Mouse (Mus musculus): ENCODE results near the gene H60b.
"Not testable (repeated sequence)": the region's sequence is repeated elsewhere in the genome, so short reads cannot be mapped to it uniquely, and the experiment has no call there.

DNA sequence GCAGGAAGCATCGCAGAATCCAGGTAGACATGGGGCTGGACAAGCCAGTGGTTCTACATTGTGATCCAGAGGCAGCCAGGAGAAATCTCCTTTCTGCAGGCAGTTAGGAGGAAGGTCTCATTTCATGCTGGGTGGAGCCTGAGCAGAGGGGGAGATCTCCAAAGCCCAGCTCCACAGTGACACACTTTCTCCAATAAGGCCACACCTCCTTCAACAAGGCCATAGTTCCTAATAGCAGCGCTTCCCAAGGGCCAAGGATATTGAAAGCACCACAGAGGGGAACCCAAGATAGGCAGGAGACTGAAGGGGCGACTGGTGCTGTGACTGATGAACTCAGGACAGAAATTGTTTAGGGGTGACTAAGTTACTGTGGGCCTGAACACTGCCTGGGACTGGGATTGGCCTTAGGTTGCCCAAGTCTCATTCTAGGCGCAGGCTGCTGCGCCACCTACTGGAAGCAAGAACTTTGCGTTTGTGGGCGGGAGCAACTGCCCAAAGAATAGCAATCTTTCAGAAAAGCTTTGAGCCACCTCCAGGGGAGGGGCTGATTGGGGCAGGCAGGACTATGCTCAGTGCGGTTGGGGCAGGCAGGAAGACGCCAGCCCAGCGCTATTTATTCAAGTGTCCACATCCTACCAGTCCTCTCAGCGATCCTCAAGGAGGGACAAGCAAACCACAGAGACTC, 53.8 kb downstream of the H60b start:
- TF ChIP-seq EP300 (IDR thresholded peaks at IDR 0.05; ENCODE audit: low read length); SIN3A (IDR thresholded peaks at IDR 0.05; ENCODE audit: low read length); ZNF384 (IDR thresholded peaks at IDR 0.05; ENCODE audit: low read depth, low read length); CHD1 (IDR thresholded peaks at IDR 0.05; ENCODE audit: low read depth, low read length); CHD2 (IDR thresholded peaks at IDR 0.05; ENCODE audit: low read length); USF1 (IDR thresholded peaks at IDR 0.05; ENCODE audit: low read depth, low read length); MAZ (IDR thresholded peaks at IDR 0.05; ENCODE audit: low read depth, low read length); JUND (conservative IDR thresholded peaks at IDR 0.05; ENCODE audit: low read depth, low read length): not testable (repeated sequence)
- TF ChIP-seq CTCF (conservative IDR thresholded peaks at IDR 0.05 in 1 of 2, IDR thresholded peaks at IDR 0.05 in 1 of 2; ENCODE audit: low read depth in 2 of 2, low read length in 2 of 2) = peak in 1 of 2 experiments; percentile 41; a peak in 2 of 4 replicates
